Mouse (Mus musculus): ENCODE measurements around the gene Gm10842. TPM values are rescaled to one million over a fixed set of nuclear protein-coding genes. Genes with fewer than 3 reads are reported as not detected.
"Not testable (repeated sequence)": the region's sequence is repeated elsewhere in the genome, so short reads cannot be mapped to it uniquely, and the experiment has no call there.

Gene Gm10842
- total RNA-seq (2017): not detected in 2 replicates

DNA sequence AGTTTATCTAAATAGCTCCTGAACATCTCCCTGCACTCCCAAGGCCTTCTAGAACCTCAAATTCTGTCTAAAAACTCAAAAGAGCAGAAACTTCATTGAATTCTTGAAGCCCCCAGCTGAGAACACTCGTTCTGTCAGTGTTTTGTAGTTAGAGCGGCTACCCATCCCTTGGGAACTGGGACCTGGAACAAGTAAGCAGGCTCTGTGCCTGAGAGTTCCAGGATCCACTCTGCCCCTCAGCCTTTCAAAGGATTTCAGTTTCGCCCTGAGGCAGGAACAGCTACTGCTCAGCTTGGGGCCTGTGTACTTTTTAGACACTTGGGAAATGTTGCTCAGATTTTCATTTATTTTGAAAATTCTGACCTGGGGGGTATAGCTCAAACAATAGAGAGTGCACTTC, at the start of gene Gm10842:
Gm10842 (plus strand) TSS at position 301 of the 400 bp plus-strand sequence.
- no peak for ATAC-seq (replicated peaks in 1 of 2; ENCODE audit: insufficient read depth in 1 of 2, low FRiP score in 2 of 2, low TSS enrichment in 1 of 2, low read depth in 1 of 2, poor library complexity in 2 of 2, severe bottlenecking in 2 of 2)

DNA sequence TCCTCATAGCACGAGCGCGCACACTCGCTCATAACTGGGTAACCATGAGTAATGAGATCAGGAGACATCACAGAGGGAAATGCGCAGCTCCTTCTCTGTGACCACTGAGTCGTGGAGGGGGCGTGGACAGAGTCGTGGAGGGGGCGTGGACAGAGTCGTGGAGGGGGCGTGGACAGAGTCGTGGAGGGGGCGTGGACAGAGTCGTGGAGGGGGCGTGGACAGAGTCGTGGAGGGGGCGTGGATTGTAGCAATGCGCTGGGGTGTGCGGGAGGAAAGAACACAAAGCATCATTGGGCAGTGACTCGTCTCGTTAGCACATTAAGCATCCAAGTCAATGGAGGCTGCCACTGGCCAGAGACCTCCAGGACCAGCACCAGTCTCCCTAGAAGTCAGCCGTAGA, 34.2 kb upstream of the Gm10842 start:
- not testable (repeated sequence) for ATAC-seq (replicated peaks in 1 of 2; ENCODE audit: insufficient read depth in 1 of 2, low FRiP score in 2 of 2, low TSS enrichment in 1 of 2, low read depth in 1 of 2, poor library complexity in 2 of 2, severe bottlenecking in 2 of 2)

DNA sequence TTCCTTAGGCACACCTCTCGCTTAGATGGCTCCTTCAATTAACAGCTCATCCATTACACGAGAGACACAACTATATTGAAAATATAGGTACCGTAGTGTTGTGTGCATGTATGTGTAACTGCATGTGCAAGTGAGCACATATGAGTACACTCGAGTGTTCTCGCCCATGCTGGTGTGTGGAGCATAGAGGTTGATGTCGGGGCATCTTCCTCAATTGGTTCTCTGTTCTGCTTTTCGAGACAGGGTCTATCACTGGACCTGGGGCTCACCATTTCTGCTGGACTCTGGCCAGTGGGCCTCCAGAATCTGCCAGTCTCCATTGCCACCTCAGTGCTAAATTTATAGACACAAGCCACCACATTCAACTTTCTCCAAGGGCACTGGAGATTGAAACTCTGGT, 28.9 kb upstream of the Gm10842 start:
- ATAC-seq (replicated peaks in 1 of 2; ENCODE audit: insufficient read depth in 1 of 2, low FRiP score in 2 of 2, low TSS enrichment in 1 of 2, low read depth in 1 of 2, poor library complexity in 2 of 2, severe bottlenecking in 2 of 2): no peak

DNA sequence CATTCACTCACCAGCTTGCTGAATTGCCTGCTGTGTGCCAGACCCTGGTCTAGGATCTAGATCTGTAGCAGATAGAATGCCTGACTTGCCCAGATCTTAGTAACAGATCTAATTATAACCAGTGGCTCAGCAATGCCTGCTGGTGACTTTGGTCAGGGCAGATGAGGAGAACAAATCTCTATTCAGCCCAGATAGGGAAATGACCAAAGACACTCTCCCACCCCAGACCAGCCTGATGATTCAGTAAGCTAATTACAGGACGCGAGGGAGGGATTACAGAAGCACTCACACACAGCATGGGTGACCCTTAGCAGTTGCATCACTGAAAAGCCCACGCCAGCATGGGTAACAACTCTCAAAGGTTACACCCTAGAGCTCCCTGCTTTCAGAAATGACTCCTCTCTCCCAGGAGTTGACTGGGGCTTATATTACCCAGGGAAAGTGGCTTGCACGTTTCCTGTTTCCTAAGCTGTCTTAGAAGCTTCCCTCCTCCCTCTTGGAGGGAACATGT, 26.1 kb upstream of the Gm10842 start:
- ATAC-seq (replicated peaks in 1 of 2; ENCODE audit: insufficient read depth in 1 of 2, low FRiP score in 2 of 2, low TSS enrichment in 1 of 2, low read depth in 1 of 2, poor library complexity in 2 of 2, severe bottlenecking in 2 of 2): no peak

DNA sequence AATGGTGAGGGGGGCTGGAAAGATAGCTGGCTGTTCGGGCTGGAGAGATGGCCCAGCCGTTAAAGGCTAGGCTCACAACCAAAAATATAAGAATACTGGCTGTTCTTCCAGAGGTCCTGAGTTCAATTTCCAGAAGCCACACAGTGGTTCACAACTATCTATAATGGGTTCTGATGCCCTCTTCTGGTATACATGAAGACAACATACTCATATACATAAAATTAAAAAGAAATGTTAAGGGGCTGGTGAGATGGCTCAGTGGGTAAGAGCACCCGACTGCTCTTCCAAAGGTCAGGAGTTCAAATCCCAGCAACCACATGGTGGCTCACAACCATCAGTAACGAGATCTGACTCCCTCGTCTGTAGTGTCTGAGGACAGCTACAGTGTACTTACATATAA, 24.9 kb upstream of the Gm10842 start:
- not testable (repeated sequence) for ATAC-seq (replicated peaks in 1 of 2; ENCODE audit: insufficient read depth in 1 of 2, low FRiP score in 2 of 2, low TSS enrichment in 1 of 2, low read depth in 1 of 2, poor library complexity in 2 of 2, severe bottlenecking in 2 of 2)

DNA sequence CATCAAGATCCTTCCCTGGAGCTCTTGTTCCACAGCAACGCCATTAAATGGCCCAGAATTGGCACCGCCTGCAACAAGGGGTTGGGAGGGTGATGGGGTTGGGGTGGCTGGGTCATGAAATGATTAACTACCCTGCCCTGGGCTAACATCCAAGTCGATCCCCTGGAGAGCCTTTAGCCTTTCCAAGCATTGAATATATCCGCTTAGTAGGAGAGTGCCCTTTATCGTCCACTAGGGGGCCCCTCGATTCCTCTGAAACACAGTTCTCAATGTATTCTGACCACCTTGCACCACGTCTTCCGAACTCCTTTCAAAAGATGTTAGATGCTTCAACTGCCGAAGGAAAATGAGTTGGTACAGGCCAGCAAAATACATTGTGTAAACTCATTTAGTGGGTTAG, 22.7 kb upstream of the Gm10842 start:
- ATAC-seq (replicated peaks in 1 of 2; ENCODE audit: insufficient read depth in 1 of 2, low FRiP score in 2 of 2, low TSS enrichment in 1 of 2, low read depth in 1 of 2, poor library complexity in 2 of 2, severe bottlenecking in 2 of 2): peak; percentile 50 to 52; a peak in 1 of 4 replicates

DNA sequence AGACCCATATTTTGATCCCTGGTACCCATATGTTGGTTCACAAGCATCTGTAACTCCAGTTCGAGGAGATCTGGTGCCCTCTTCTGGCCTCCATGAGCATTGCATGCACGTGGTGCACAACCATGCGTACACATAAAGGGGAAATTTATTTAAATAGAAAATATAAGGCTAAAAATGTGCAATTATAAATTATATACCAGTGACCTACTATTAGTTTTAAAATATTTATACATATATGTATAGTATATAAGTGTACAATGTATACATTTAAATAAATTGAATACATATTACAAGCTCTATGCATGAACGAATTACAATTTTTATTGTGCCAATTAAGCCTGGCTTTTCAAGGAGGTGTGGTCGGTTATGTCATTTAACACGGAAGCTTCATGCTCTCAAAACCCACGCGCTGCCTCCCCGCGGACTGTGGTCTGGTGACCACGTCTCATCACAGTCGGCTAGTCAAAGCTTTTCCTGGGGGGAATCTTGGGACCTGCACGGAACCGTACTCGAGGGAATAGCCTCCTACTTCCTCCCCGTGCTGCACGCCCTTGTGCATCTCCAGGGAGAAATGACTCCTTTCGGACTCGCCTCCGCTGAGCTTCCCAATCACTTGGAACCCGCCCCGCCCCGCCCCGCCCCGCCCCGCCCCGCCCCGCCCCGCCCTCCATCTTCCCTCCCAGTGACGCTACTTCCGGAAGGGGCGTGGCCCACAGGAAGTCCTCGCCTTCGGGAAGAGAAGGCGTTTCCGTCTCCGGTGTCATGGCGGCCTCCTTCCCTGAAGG, 20.8 kb upstream of the Gm10842 start, which contains the start of gene Mettl2:
Mettl2 (plus strand) TSS at position 691 of the 785 bp plus-strand sequence.
- ATAC-seq (replicated peaks in 1 of 2; ENCODE audit: insufficient read depth in 1 of 2, low FRiP score in 2 of 2, low TSS enrichment in 1 of 2, low read depth in 1 of 2, poor library complexity in 2 of 2, severe bottlenecking in 2 of 2): peak; percentile 58 to 87

DNA sequence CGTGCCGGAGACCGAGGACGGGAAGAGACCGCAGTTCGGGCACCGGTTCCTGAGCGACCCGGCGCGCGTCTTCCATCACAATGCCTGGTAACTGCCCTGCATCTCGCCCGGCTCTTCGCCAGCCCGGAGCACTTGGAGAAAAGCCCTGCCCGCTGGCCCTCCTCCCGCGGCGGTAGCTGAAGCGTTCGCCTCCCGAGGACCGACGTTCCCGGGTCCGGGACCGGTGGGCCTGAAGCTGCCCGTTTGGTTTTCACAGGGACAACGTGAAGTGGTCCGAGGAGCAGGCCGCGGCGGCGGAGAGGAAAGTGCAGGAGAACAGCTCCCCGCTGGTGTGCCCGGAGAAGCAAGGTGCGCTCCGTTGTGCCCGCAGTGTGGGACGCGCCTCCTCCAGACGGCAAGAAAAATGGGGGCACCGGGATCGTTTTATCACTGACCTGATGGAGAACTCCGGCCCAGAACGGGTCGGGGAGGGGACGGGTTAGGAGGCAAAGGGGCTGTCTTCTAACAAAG, 20.1 kb upstream of the Gm10842 start:
- ATAC-seq (replicated peaks in 1 of 2; ENCODE audit: insufficient read depth in 1 of 2, low FRiP score in 2 of 2, low TSS enrichment in 1 of 2, low read depth in 1 of 2, poor library complexity in 2 of 2, severe bottlenecking in 2 of 2): peak in 1 of 2 experiments; percentile 14; a peak in 1 of 4 replicates

DNA sequence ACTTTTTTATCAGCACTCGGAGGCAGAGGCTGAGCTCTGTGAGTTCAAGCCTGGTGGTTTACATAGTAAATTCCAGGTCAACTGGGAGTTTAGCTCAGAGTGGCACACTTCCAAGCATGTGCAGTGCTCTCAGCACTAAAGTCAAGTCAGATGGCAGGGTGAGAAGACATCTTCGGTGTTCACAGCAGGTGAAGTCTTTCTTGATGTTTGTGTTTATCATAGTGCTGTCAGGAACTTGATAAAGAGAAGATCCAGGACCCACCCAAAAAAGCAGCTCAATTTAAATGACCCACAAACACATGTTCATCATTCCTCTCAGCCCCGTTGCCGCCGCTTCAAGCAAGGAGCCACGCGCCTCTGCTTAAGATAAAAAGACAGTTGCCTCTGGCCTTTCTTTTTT, 11.0 kb upstream of the Gm10842 start:
- ATAC-seq (replicated peaks in 1 of 2; ENCODE audit: insufficient read depth in 1 of 2, low FRiP score in 2 of 2, low TSS enrichment in 1 of 2, low read depth in 1 of 2, poor library complexity in 2 of 2, severe bottlenecking in 2 of 2): no peak

DNA sequence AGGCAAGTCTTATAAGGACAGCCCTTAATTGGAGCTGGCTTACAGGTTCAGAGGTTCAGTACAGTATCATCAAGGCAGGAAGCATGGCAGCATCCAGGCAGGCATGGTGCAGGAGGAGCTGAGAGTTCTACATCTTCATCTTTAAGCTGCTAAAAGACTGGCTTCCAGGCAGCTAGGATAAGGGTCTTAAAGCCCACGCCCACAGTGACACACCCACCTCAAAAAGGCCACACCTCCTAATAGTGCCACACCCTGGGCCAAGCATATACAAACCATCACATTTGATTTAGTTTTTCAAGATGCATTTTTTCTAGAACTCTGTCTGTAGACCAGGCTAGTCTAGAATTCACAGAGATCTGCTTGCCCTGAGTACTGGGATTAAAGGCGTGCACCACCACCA, 9.4 kb upstream of the Gm10842 start:
- ATAC-seq (replicated peaks in 1 of 2; ENCODE audit: insufficient read depth in 1 of 2, low FRiP score in 2 of 2, low TSS enrichment in 1 of 2, low read depth in 1 of 2, poor library complexity in 2 of 2, severe bottlenecking in 2 of 2): not testable (repeated sequence)

DNA sequence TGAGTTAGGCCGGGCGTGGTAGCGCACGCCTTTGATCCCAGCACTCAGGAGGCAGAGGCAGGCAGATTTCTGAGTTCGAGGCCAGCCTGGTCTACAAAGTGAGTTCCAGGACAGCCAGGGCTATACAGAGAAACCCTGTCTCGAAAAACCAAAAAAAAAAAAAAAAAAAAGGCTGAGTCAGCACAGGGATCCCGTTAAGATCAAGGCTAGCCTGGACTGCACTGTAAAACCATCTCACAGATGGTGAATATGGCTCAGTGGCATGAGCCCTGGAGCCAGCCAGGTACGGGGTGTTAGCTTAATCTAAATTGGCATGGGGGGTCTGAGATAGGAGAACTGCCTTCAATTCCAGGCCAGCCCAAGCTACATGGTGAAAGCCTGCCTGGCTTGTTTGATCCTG, 6.2 kb upstream of the Gm10842 start:
- ATAC-seq (replicated peaks in 1 of 2; ENCODE audit: insufficient read depth in 1 of 2, low FRiP score in 2 of 2, low TSS enrichment in 1 of 2, low read depth in 1 of 2, poor library complexity in 2 of 2, severe bottlenecking in 2 of 2): not testable (repeated sequence)

DNA sequence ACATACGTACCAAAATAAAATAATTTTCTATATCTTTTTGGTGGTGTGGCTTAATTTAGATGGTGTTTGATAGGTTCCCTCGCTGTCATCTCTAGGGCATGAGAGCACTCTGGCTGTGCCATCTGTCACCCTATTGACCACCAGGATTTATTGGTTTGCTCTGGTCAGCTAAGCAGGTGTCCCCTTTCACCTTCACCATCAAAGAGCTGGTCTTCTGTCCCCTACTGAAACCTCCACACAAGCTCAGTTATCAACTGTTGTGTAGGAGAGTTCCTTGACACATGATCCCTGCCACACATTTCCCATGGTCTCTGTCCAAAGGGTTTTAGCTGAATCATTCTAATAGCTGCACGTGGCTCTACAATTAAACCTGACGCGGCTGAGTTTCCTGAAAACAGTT, 5.6 kb upstream of the Gm10842 start:
- no peak for ATAC-seq (replicated peaks in 1 of 2; ENCODE audit: insufficient read depth in 1 of 2, low FRiP score in 2 of 2, low TSS enrichment in 1 of 2, low read depth in 1 of 2, poor library complexity in 2 of 2, severe bottlenecking in 2 of 2)

DNA sequence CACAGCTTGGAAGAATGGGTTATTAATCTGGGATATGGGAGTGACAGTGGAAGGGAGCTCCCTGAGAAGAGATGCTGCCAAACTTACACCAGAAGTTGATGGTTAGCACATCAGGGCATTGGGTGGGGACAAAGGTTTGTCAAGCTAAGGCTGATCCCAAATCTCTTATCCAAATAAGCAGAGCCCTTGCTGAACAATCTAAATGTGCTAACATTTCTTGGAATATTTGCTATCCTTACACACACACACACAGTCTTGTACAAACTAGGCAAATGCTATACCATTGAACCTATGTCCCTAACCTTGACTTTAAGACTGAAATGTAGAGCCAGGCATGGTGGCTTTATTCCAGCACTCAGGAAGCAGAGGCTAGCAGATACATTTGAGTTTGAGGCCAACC, 3.1 kb upstream of the Gm10842 start:
- no peak for ATAC-seq (replicated peaks in 1 of 2; ENCODE audit: insufficient read depth in 1 of 2, low FRiP score in 2 of 2, low TSS enrichment in 1 of 2, low read depth in 1 of 2, poor library complexity in 2 of 2, severe bottlenecking in 2 of 2)

DNA sequence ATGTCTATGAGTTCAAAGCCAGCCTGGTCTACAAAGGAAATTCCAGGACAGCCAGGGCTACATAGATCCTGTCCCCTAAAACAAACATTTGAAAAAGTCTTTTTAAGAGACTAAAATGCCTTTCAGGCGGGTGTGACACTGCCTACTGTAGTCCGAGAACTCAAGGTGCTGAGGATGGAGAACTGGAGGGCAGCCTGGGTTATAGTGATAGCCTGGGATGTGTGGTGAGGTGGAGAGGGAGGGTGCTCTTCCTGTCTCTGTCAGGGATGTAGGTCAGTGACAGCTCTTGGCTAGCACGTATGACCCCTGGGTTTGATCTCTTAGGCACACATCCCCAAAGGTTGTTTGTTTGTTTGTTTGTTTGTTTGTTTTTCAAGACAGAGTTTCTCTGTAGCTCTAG, 2.6 kb upstream of the Gm10842 start:
- ATAC-seq (replicated peaks in 1 of 2; ENCODE audit: insufficient read depth in 1 of 2, low FRiP score in 2 of 2, low TSS enrichment in 1 of 2, low read depth in 1 of 2, poor library complexity in 2 of 2, severe bottlenecking in 2 of 2): no peak

DNA sequence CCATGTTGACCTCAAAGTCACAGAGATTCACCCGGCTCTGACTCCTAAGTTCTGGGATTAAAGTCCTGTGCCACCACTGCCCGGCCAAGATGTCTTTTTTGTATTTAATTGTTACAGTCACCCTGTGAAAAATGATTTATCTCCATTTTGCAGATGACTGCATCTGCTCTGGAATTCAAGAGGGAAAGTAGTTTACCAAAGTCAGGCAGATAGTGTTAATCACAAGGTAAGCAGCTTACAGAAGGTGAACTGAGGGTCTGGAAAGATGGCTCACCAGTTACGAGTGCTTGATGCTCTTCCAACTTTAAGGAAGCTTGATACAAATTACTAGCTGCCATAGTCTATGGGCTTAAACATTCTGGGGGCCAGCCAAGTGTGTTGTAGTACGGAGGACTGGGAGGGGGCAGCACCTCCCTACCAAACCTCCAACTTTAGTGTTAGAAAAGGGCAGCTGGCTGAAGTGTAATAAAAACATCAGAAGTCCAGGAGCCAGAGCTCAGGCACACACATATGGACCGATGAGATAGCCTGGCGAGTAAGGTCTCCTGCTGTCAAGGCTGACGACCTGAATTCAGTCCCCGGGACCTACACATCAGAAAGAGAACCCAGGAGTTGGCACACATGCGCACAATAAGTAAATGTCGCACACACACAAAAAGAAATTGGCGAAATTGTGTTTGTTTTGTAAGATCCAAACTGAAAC, 2.0 kb upstream of the Gm10842 start:
- ATAC-seq (replicated peaks in 1 of 2; ENCODE audit: insufficient read depth in 1 of 2, low FRiP score in 2 of 2, low TSS enrichment in 1 of 2, low read depth in 1 of 2, poor library complexity in 2 of 2, severe bottlenecking in 2 of 2): no peak

DNA sequence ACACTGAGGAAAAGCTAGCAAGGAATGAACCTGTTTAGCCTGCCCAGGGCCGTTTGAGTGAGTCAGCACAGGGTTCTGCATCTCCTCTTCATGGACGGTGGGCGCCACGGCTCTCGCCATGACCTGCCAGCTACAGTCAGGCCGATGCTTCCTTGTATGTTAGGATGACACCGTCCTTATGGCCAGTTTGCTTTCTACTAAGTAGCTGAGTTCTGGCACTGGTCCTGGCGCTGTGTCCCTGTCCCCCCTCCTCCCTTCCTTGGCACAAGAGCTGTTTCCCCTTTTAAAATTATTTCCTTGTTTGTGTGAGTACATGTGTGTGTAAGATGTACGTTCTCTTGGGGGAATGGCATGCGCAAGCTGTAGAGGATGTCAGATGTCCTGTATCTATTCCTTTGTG, 1.5 kb upstream of the Gm10842 start:
- ATAC-seq (replicated peaks in 1 of 2; ENCODE audit: insufficient read depth in 1 of 2, low FRiP score in 2 of 2, low TSS enrichment in 1 of 2, low read depth in 1 of 2, poor library complexity in 2 of 2, severe bottlenecking in 2 of 2): peak; percentile 17 to 22; a peak in 2 of 4 replicates

DNA sequence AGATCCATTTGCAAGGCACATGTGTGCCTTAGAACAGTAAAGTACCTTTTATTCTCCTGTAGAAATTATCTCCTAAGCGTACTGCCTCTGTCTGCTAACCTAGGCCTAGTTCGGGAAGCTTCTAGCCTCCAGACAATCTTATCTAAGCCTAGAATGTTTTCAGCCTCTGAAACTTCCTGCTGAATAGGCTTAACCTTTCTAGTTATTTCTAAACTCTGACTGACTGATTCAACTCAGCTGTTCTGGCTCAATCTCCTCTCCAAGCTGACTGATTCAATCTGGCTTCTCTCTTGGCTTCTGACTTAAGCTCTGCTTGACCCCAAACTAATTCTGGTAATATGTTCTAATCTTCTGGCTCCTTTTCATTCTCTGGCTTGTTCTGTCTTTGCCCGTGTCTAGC, 2.7 kb downstream of the Gm10842 start:
- no peak for ATAC-seq (replicated peaks in 1 of 2; ENCODE audit: insufficient read depth in 1 of 2, low FRiP score in 2 of 2, low TSS enrichment in 1 of 2, low read depth in 1 of 2, poor library complexity in 2 of 2, severe bottlenecking in 2 of 2)

DNA sequence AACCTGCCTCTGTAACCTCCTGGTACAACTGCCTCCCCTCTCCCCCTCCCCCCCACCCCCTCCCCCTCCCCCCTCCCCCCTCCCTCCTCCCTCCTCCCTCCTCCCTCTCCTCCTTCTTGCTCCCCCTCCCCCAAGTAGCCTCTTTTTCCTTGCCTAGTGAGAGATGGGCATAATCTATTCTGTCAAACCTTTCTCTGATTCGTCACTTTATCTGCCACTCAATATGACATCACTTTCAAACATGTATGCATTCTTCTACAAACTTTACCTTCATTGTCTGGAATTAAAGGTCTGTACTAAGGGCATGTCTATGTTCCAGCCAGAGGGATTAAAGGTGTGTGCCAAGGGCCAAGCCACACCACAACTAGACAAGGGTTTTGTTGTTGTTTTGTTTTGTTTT, 3.1 kb downstream of the Gm10842 start:
- no peak for ATAC-seq (replicated peaks in 1 of 2; ENCODE audit: insufficient read depth in 1 of 2, low FRiP score in 2 of 2, low TSS enrichment in 1 of 2, low read depth in 1 of 2, poor library complexity in 2 of 2, severe bottlenecking in 2 of 2)

Measured in hematopoietic stem cell, adult 5-6 weeks (primary cell).